21 mouse cellular contexts compared by ENCODE assay signal in the genomic region with DNA sequence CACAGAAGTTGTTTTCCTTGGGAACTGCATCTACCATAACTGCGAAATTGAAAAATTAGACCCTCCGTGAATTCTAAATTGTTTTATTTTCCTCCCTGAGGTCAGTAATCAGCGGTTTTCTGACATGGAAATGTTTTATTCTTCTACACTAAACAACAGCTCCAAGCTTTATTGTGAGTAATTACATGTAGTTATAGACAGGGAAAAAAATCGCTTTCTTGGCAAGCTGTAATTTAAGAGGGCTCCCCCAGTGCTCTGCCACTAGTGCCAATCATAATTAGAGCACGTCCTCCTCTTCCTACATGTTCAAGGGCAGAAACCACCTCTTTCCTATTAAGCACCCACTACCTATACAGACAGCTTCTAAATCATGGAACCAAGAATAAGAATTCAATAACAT.
"Had no signal": no experiment of that assay in that cellular context is flagged by ENCODE, and none has a peak within 500 bp of the region (broad histone marks: within the 10 kb centered on the region; RNA-seq: fewer than 3 reads in every experiment).

No protein-coding gene starts in this region.

- H3K4me3 ChIP-seq: limb, embryonic 15.5 days; liver, embryonic 12.5 days; liver, embryonic 15.5 days; lung, embryonic 15.5 days; megakaryocyte, embryonic 14.5 days; midbrain, embryonic 10.5 days; midbrain, embryonic 13.5 days; myocyte; neural tube, embryonic 13.5 days; stomach, embryonic 15.5 days had no signal

- H3K27ac ChIP-seq: limb, embryonic 15.5 days; liver, embryonic 12.5 days; liver, embryonic 15.5 days; lung, embryonic 15.5 days; midbrain, embryonic 10.5 days; midbrain, embryonic 13.5 days; neural tube, embryonic 13.5 days; stomach, embryonic 15.5 days had no signal

- DNase-seq: kidney, postnatal 14 days; kidney, postnatal 4 days; left cerebral cortex, postnatal 4 days; lung, adult 18-20 months; lung, postnatal 10 days; lung, postnatal 36 days; retina, postnatal 1 day; right cerebral cortex, postnatal 25 days; spleen, adult 18-20 months; thymus, postnatal 25 days had no signal

- H3K27me3 ChIP-seq: liver, embryonic 12.5 days; liver, embryonic 15.5 days; lung, embryonic 15.5 days; megakaryocyte, embryonic 14.5 days; midbrain, embryonic 13.5 days; neural tube, embryonic 13.5 days; stomach, embryonic 15.5 days had no signal

- H3K36me3 ChIP-seq: limb, embryonic 15.5 days; lung, embryonic 15.5 days; midbrain, embryonic 10.5 days; midbrain, embryonic 13.5 days; neural tube, embryonic 13.5 days; stomach, embryonic 15.5 days had no signal

- ATAC-seq: liver, embryonic 12.5 days; midbrain, embryonic 13.5 days; midbrain, embryonic 16.5 days had no signal

- H3K9ac ChIP-seq: limb, embryonic 15.5 days; liver, embryonic 12.5 days; liver, embryonic 15.5 days; lung, embryonic 15.5 days; midbrain, embryonic 13.5 days; neural tube, embryonic 13.5 days; stomach, embryonic 15.5 days had no signal

- H3K4me2 ChIP-seq: limb, embryonic 15.5 days; liver, embryonic 12.5 days; liver, embryonic 15.5 days; lung, embryonic 15.5 days; midbrain, embryonic 13.5 days; neural tube, embryonic 13.5 days; stomach, embryonic 15.5 days had no signal

- H3K9me3 ChIP-seq: limb, embryonic 15.5 days; liver, embryonic 12.5 days; liver, embryonic 15.5 days; lung, embryonic 15.5 days; megakaryocyte, embryonic 14.5 days; midbrain, embryonic 10.5 days; midbrain, embryonic 13.5 days; neural tube, embryonic 13.5 days; stomach, embryonic 15.5 days had no signal

- H3K4me1 ChIP-seq: liver, embryonic 12.5 days; liver, embryonic 15.5 days; lung, embryonic 15.5 days; megakaryocyte, embryonic 14.5 days; midbrain, embryonic 10.5 days; midbrain, embryonic 13.5 days; neural tube, embryonic 13.5 days; stomach, embryonic 15.5 days had no signal
